Mouse (Mus musculus) layer of hippocampus, adult 18-20 months (tissue): ENCODE results near the gene Slmap. TPM values are rescaled to one million over a fixed set of nuclear protein-coding genes. Genes with fewer than 3 reads are reported as not detected.
A peak's percentile ranks its signal among the peaks of the same experiment; 100 is the strongest.
"Not testable (repeated sequence)": the region's sequence is repeated elsewhere in the genome, so short reads cannot be mapped to it uniquely, and the experiment has no call there.

Experiments used
- DNase-seq, 2 experiments: peaks; one replicate each; pipeline ENCODE4 v3.0.0; 2022; ENCODE audit warnings: low spot score in 2 of 2
- long read RNA-seq: library from polyadenylated mRNA; stranded (forward); transcript quantifications from one replicate; pipeline ENCODE4 v2.0.0, GENCODE M21; 2021
- total RNA-seq, 2 experiments: library from RNA; stranded (reverse); gene quantifications; 2 replicates each; pipeline ENCODE4 v1.2.3; 2021

The Slmap gene
- total RNA-seq: 100 to 1,000 TPM in 1 of 2 experiments, 10 to 100 TPM in 1; 99.2 to 103 TPM
- long read RNA-seq, full-length matches to known transcripts: 26 of 159 reads
- long read RNA-seq, partial matches to known transcripts: 17 of 159 reads
- long read RNA-seq, other reads (novel, unspliced or antisense): 116 of 159 reads

DNA sequence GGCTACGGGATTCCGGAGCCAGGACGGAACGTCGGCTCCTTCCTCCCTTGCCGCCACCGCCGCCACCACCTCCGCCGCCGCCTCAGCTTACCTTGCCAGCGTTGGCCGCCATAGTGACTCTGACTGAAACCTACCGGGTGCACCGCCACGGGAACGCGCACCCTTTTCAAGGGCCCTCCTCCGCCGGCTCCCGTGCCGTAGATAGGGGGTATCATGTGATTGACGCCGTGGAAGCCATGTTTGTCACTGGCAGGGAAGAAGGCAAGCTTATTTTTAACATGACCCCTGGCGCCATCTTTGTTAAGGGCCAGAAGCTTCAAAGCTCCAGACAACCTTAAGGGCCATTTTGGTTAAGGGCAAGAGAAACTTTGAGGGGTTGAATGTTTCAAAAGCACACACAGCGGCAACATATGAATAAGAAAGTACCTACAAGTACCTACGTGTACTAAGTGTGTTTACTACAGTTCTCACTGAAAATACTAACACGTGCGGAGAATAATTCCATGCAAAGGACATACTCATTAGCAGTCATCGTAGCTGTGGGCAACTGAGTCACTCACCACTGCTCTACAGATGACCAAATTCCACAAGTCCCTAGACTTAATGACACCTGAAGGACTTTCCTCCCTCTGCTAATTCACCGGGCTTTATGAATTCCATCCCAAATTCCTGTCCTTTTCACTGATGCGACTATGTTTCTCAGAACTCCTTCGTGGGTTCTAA is at the start of gene Slmap:
Gene Slmap (minus strand): TSS at position 175 of the 723 bp plus-strand sequence.
- DNase-seq: peak; percentile 98 to 100

DNA sequence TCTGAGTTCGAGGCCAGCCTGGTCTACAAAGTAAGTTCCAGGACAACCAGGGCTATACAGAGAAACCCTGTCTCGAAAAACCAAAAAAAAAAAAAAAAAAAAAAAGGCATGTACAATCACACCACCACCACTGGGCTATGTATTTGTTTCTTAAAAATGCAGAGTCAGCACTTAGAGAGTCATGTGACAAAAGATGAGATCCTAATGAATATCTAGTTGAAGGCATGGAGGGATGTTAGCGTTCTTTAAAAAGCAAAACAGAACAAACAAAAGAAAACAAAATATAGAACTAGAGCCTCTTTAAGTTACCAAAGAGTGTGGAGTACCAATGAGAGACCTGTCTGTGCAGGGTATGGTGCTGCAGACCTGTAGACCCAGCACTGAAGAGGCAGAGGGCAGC is 48.9 kb upstream of the Slmap start:
- no peak for DNase-seq

DNA sequence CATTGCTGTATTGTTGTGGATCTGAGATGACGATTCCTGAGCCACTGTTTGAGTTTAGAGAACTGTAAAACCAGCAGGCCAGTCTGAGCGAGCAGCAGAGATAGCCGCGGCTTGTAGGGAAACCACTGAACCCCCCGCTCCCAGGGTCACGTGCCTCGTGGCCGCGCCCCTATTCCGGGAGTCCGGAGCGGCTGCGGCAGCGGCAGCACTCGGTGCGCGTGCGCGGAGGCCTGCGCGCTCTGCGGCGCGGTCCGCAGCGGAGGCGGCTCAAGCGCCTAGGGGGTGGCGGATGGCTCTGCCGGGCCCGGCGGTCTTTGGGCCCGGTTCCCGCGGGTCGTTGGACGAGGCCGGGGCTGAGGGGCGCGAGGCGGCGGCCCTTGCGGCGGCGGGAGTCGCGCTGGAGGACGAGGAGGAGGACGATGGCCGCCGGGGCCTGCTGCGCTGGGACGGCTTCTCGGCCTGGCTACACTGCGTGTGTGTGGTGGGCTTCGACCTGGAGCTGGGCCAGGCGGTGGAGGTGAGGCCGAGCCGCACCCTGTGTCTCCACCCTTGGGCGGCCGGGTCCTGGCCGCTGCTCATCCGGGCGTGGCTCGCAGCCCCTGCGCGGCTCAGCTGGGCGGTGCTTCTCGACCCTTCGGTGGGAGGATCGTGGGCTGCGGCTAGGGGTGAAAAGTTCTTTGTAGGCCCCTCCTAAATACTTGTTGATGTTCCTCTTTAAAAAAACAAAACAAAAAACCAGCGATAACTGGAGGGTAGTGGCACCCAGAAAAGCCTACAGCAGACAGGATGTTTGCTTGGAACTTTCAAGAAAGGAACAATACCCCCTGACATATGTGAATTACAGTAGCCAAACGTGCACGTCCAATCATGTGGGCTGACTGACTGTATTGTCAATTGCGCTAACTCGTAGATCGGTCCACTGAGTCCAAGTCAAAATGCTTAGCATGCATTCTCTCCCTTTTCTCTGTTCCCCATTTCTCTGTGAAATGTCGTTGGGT is 44.9 kb upstream of the Slmap start:
- DNase-seq: peak; percentile 86 to 87

DNA sequence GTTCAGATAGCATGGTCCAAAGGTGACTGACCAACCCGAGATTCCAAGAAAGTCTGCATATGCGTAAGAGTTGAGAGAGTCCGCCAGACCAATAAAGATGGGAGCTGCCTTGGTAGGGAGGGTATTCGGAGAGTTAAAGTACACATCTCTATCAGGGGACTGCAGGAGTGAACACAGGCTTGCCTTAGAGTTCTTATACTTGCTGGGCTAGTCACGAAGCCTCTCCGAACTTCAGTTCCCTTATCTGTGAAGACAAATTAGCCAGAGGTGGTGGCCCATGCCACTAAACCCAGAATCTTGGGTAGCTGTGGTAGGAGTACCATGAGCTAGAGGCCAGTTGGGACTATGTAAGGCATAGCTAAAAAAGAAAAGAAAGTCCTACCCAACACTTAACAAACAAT is 44.1 kb upstream of the Slmap start:
- DNase-seq: no peak

DNA sequence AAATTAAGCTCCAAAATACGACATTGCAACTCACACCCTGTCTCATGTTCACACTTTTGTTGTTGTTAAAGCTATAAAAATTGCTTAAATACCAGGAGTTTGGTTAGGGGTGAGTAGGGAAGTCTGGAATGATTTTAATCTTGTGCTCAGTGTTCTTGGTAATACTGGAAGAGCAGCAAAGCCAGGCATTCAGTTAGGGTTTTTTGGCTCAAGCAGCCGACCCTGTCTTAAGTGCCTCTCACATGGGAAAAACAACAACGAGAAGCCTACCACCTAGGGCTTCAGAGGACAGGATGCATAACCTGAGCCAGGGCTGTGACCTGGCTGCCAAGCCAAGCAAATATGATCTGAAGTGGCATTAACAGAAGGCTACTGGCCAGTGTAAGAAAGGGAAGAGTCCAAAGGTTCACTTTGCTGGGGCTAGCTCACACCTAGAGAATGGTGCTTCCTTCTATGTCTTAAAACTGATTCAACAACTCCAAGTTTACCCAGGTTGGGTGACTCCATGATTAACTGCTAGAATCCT is 41.6 kb upstream of the Slmap start:
- no peak for DNase-seq

DNA sequence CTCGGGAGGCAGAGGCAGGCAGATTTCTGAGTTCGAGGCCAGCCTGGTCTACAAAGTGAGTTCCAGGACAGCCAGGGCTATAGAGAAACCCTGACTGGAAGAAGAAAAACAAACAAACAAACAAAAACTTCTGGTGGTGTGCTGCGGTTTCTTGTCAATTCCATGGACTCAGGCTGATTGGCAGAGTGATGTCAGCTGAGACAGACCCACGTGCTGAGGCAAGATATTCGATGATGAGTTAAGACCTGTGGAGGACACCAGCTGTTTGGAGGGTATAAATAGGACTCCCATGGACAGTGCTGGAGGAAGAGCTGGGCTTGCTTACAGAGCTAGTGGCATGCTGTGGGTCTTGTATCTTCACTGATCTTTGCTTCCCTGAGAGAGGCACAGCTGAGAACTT is 38.8 kb upstream of the Slmap start, which contains the start of gene Dennd6a:
Gene Dennd6a (plus strand): TSS at position 301 of the 400 bp plus-strand sequence.
- not testable (repeated sequence) for DNase-seq

DNA sequence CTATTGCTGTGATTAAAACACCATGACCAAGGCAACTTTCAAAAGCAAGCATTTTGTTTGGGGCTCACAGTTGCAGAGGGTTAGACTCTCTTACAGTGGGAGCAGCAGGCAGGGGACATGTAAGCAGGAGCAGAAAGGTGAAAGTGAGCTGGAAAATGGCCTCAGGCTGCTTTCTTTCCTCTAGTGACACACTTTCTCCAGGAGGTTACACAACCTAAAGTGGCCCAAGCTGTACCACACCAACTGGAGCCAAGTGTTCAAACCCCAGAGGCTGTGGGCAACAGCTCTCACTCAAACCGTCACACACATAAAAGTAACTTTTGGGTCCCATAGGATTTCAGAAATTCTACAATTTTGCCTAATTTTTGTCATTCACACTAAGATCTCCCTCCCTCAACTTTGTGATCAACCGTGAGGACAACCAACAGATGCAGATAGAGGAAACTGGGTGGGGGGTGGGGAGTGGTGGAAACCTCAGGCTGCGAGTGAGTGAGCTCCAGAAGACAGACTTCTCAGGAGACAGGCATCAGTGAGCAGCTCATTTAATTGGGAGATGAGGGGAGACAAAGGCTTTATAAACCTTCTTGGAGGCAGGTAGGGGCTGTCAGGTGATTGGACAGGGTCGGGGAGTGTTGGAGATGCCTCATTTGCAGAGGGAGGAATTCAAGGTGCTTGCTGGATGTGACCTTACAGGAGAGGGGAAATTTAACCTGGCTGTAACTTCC is 37.4 kb upstream of the Slmap start:
- DNase-seq: no peak

DNA sequence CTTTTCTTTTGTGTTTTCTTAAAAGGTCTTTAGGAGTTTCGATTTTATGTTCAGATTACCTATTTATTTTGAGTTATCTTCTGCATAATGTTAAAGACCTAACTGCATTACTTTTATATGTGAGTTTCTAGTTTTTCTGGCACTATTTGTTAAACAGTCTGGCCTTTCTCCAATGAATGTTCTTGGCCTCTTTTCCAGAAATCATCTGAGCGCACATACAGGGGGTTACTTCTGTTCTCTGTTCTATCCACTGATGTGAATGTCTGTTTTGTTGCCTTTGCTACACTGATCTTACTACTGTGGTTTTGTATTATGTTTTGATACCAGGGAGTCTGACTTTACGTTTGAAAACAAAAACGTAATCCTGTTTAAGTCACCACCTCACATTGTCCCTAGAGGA is 35.1 kb upstream of the Slmap start:
- DNase-seq: peak in 1 of 2 experiments; percentile 50

DNA sequence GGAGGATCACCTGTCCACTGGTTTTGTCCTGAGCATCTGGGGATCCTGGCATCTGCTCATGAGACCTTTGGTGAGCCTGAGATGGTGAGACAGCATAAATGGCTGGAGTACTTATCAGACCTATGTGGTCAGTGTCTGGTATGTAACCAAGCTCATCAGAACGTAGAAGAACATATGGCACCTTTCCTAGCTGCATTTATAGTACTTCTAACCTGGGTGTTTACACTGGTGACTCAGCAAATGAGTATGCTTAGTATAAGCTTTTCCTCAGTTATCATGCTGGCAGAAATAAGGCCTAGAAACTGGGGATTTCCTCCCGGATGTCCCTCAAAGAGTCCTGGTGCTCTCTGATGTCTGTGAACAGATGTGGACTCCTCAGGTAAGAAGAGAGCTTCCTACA is 27.5 kb upstream of the Slmap start:
- no peak for DNase-seq

DNA sequence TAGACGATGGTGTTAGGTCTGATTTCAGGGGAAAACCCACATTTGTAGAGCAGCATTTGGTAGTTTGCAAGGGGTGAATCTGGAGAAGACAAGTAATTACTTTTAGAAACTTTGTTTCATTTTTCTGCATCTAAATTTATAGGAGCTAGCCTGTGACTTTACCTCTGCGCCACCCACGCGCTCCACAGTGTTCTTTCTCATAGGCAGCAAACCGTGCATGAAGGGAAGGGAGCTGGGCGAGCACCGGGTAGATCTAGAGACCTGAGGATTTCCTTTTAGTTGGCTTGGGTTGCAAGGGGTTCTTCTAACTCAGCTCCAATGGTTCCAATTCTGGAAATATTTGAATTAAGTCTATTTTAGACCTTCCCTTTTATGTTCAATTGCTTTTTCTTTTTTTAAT is 23.8 kb upstream of the Slmap start:
- DNase-seq: no peak

DNA sequence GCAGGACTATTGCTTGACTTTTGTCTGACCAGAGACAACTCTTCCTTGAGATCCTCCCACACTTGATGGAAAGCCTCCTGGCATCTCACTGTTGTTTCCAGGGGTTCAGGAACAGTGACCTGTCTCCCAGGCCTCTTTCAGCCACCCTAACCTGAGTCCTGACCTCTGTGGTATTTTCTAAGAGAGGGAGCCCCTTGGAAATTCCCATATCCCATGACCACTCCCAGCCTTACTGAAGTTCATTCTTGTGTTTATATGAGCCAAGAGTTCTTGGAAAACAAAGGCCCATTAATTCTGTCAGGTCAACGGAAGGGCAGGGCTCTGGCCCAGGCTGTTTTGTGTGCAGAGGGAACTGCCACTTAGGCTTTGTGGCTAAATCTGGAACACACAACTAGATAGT is 22.9 kb upstream of the Slmap start:
- DNase-seq: no peak

DNA sequence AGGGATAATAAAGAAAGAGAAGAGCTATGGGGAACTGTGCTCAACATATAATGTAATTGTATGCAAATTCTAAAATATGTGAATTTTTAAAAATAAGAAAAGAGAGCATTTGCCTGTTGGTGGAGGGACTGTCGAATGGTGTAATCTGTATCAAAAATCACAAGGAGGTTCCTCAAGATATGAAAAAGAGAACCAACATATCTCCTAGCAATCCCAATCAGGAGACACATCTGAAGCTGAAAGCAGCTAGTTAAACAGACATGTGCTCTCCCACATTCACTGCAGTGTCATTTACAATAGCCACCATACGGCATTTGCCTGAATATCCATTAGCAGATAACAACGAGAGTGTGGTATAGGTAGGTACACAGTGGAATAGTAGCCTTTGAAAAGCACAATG is 18.1 kb upstream of the Slmap start:
- no peak for DNase-seq

DNA sequence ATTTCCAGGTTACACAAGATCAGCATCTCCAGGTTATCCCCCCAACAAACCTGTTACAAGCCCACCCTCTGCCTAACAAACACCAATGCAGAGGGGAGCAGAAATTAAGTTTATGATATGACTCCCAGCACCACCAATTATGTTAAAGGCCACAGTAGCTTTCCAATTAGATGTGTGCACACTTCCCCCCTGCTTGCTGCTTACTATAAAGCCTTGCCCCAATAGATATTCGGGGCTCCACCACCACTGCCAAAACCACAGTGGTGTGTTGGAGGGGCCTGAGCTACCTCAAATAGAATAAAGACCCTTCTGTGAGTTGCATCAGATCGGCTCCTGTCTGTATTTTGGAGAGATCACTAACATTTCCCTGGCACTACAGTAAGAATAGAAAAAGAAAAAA is 17.7 kb upstream of the Slmap start:
- no peak for DNase-seq

DNA sequence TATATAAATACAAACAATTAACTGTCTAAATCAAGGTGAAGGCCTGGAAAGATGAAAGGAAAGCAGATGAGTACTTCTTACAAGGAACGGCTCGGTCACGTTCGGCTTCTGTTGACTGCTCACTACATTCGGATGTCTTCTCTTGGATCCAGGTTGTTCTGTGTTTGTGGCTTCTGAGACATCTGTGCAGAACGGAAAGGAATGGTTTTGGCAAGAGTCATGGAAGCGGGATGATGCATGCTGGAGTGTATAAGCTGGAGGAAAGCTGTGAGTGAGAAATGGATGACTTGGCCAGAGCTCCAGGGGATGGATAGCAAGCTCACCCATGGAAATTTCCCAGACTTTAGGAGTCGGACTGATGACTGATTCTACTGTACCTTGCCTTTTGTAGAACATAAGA is 16.0 kb upstream of the Slmap start:
- DNase-seq: no peak

DNA sequence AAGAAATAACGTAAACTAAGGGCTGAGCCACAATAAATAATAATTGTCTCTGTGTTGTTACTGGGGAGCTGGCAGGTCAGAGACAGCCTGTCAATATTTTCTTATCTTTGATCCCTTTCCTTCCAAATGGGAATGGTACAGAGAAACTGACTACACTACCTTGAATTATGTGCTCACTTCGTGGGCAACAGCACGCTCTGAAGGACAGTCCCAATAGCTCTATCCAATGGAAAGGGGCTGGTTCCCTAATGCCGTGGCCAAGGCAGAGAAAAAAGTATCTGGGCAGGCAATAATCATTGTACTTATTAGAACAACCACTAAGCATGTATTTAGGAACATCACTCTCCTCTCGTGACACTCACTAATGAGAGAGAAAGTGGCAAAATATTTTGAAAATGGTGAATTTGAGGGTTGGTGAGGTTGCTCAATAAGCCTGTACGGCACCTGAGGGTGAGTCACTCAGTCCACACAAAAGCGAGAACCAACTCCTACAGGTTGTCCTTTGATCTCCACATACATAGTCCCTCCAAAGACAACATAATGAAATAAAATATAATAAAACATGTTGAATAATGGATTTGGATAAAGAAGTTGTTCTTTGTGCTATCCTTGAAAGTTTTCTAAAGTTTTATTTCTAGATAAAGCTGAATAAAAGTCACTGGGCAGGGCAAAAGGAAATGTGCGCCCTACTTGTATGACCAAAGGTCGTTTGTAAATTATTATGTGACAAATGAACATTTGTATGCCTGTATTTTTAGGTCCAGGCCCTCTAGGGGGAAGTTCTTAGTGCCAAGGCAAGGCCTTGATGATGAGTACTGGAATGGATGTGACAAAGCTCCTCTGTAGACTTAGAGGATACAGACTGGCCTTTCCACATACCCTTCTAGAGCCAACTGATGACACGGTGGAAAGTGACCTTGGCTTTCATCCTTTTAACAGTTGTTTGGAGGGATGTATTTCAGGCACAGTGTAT is 13.1 kb upstream of the Slmap start:
- DNase-seq: no peak

DNA sequence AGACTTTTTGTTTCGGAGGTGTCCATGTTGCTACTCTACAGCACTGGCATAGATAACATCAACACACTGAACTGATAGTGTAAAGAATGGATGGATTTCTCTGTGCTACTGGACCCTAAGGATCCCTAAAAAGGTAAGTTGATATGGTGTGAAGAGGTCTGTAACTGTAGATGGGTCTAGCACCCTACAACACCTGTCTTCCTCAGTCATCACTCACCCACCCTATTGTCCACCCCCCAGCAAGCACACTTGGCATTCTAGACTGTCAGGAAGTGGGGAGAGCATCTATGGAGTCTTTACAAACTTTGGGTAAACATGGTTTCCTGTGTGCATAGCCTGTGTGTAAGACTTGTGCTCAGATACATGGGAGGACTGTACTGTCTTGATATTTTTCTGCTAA is 7.4 kb upstream of the Slmap start:
- DNase-seq: no peak

DNA sequence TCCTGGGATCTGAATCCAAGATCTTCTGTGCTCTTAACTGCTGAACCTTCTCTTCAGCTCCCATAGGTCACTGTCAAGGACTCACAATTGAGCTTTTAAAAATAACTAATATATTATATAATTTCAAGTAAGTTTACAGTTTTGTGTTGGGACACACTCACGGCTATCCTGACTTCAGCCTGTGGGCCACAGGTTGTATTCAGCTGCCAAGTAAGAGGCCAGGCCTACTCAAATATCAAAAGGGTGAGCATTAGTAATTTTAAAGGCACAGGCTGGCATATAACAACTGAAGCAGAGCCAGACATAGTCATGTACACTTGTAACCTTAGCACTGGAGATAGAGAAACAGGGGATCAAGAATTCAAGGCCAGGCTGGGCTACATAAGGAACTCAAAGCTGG is 5.8 kb upstream of the Slmap start:
- no peak for DNase-seq

DNA sequence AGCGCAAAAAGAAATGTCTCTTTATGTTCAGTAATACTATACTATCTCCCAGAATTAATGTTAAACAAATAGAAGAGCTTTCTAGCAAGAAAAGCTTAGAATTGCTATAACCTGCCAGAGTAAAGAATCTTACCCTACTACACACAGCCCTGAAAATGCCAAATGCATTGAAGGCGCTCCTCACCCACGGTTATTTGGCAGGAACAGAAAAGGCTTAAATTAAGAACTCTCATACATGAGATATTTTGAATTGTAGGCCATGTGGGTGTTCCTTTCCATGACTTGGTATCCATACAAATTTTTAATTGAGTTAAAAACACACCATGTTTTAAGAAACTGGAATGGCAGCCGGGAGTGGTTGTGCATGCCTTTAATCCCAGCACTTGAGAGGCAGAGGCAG is 4.5 kb upstream of the Slmap start:
- peak in 1 of 2 experiments; percentile 27 for DNase-seq

DNA sequence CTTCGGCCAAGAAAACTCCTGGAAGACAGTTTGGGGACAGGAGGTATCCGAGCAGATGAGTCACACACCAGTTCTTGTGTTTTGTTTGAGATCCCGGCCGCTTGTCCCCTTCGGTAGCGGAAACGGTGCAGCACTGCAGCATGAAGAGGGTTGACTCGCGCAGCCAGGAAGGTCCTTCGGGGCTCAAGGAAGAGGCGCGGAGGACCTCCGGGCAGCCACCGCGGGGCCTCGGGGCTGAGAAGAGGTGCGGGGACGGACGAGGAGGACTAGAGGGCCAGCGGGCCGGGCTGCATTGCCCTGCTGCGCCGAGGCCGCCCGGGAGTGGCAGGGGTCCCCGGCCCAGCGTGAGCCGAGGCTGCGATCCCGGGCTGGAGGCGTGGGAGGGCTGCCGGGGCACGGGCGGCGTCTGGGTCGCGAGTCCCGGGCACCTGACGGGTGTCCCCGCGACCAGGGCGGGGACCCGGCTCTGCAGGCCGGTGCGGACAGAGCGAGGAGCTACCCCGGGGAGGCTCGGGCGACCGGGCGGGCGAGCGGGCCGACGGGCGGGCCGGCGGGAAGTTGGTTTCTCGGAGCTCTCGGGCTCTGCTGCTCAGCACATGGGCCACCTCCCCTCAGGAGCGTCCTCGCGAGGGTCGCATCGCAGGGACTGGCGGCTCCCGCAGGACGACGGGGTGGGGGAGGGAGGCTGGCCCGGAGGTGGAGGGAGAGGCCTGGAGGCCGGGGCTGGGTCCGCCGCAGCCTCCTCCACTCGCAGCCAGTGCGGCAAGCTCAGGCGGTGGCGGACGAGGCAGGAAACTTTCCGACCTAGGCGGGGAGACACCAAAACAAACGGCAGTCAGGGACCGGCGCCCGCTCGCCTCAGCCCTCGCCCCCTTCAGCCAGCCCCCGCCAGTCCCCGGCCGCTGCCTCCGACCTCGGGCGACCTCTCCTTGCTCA is 642 bp downstream of the Slmap start:
- DNase-seq: peak in 1 of 2 experiments; percentile 30
